Mouse (Mus musculus): ENCODE measurements around the gene Rnf40. TPM values are rescaled to one million over a fixed set of nuclear protein-coding genes. Genes with fewer than 3 reads are reported as not detected.
A peak's percentile ranks its signal among the peaks of the same experiment; 100 is the strongest.
"Not testable (repeated sequence)": the region's sequence is repeated elsewhere in the genome, so short reads cannot be mapped to it uniquely, and the experiment has no call there.

The Rnf40 gene
- polyA plus RNA-seq, 1 experiment from 2014 or later, result 67.3 TPM

GRCm38 (mm10) chr7:127631416-127631815 lies 42.8 kb downstream of the Rnf40 start:
- no peaks in the 10 kb centered on the region for H3K9me3 ChIP-seq (replicated peaks)
- H3K27me3 ChIP-seq, result no peaks in the 10 kb centered on the region
- WGBS, result 75% methylated on average over 4 of the region's 4 CpGs
- no peak overlapping the region for H3K4me3 ChIP-seq
- no peaks in the 10 kb centered on the region; the same call in 1 of the 2 replicates for H3K4me1 ChIP-seq
- no peaks in the 10 kb centered on the region for H3K36me3 ChIP-seq
- no peak overlapping the region for H3K27ac ChIP-seq
- no peak for ATAC-seq (ENCODE audit: low FRiP score)
- no peak overlapping the region for H3K4me2 ChIP-seq (replicated peaks)
- no peak overlapping the region for H3K9ac ChIP-seq

GRCm38 (mm10) chr7:127636963-127637362 lies 48.4 kb downstream of the Rnf40 start:
- peak; percentile 50; the same call in 1 of the 2 replicates for ATAC-seq (ENCODE audit: low FRiP score)
- peak overlapping the region; percentile 58 for H3K4me3 ChIP-seq
- H3K9me3 ChIP-seq (replicated peaks), result no peaks in the 10 kb centered on the region
- no peaks in the 10 kb centered on the region for H3K27me3 ChIP-seq
- H3K4me1 ChIP-seq, result peaks cover 6% of the 10 kb centered on the region
- H3K4me2 ChIP-seq (replicated peaks), result peak overlapping the region; percentile 75
- under 1% methylated on average over 27 of the region's 27 CpGs for WGBS
- no peak overlapping the region for H3K27ac ChIP-seq
- no peaks in the 10 kb centered on the region for H3K36me3 ChIP-seq
- peak overlapping the region; percentile 74 for H3K9ac ChIP-seq

- H3K27ac ChIP-seq, result no peak overlapping the region
- no peak overlapping the region for H3K4me3 ChIP-seq
- WGBS, result 54% methylated on average over 4 of the region's 4 CpGs
- ATAC-seq (ENCODE audit: low FRiP score), result no peak
- no peaks in the 10 kb centered on the region for H3K27me3 ChIP-seq
- peaks cover 6% of the 10 kb centered on the region for H3K4me1 ChIP-seq
- no peak overlapping the region for H3K9ac ChIP-seq
- no peak overlapping the region for H3K4me2 ChIP-seq (replicated peaks)
- no peaks in the 10 kb centered on the region for H3K9me3 ChIP-seq (replicated peaks)
- no peaks in the 10 kb centered on the region for H3K36me3 ChIP-seq
These were observed 52.7 kb downstream of the Rnf40 start for GRCm38 (mm10) chr7:127641260-127641659.

GRCm38 (mm10) chr7:127642254-127642653 lies 53.7 kb downstream of the Rnf40 start:
- H3K4me1 ChIP-seq, result peaks cover 4% of the 10 kb centered on the region; the same call in 1 of the 2 replicates
- no peaks in the 10 kb centered on the region for H3K27me3 ChIP-seq
- no peak overlapping the region for H3K4me2 ChIP-seq (replicated peaks)
- no peak overlapping the region for H3K27ac ChIP-seq
- H3K9me3 ChIP-seq (replicated peaks), result no peaks in the 10 kb centered on the region
- ATAC-seq (ENCODE audit: low FRiP score), result no peak
- no peak overlapping the region for H3K9ac ChIP-seq
- 77% methylated on average over 4 of the region's 4 CpGs for WGBS
- no peaks in the 10 kb centered on the region for H3K36me3 ChIP-seq
- no peak overlapping the region for H3K4me3 ChIP-seq

- WGBS, result 91% methylated on average over 4 of the region's 4 CpGs
- no peaks in the 10 kb centered on the region for H3K4me1 ChIP-seq
- no peak overlapping the region for H3K27ac ChIP-seq
- no peaks in the 10 kb centered on the region for H3K9me3 ChIP-seq (replicated peaks)
- H3K9ac ChIP-seq, result no peak overlapping the region
- H3K4me2 ChIP-seq (replicated peaks), result no peak overlapping the region
- H3K27me3 ChIP-seq, result no peaks in the 10 kb centered on the region
- no peaks in the 10 kb centered on the region for H3K36me3 ChIP-seq
- ATAC-seq (ENCODE audit: low FRiP score), result no peak
- no peak overlapping the region for H3K4me3 ChIP-seq
These were observed 57.8 kb downstream of the Rnf40 start for GRCm38 (mm10) chr7:127646363-127646762.

GRCm38 (mm10) chr7:127647576-127647975 lies 59.0 kb downstream of the Rnf40 start:
- H3K9me3 ChIP-seq (replicated peaks); H3K4me1 ChIP-seq; H3K4me2 ChIP-seq (replicated peaks); H3K27ac ChIP-seq; H3K36me3 ChIP-seq; H3K4me3 ChIP-seq; H3K27me3 ChIP-seq; H3K9ac ChIP-seq; ATAC-seq (ENCODE audit: low FRiP score): not testable (repeated sequence)
- 90% methylated on average over 7 of the region's 7 CpGs for WGBS

GRCm38 (mm10) chr7:127648516-127649201 lies 60.1 kb downstream of the Rnf40 start:
- 78% methylated on average over 4 of the region's 4 CpGs for WGBS

GRCm38 (mm10) chr7:127649206-127649605 lies 60.6 kb downstream of the Rnf40 start:
- no peaks in the 10 kb centered on the region for H3K4me1 ChIP-seq
- WGBS, result 87% methylated on average over 6 of the region's 6 CpGs
- H3K9me3 ChIP-seq (replicated peaks), result no peaks in the 10 kb centered on the region
- H3K27me3 ChIP-seq, result no peaks in the 10 kb centered on the region
- no peak overlapping the region for H3K4me3 ChIP-seq
- no peak for ATAC-seq (ENCODE audit: low FRiP score)
- no peak overlapping the region for H3K9ac ChIP-seq
- no peak overlapping the region for H3K27ac ChIP-seq
- H3K4me2 ChIP-seq (replicated peaks), result no peak overlapping the region
- no peaks in the 10 kb centered on the region for H3K36me3 ChIP-seq

More at GRCm38 (mm10) chr7:127648516-127649201, 60.1 kb downstream of the Rnf40 start:
- no peak overlapping the region for H3K4me3 ChIP-seq
- ATAC-seq (ENCODE audit: low FRiP score), result no peak
- H3K4me1 ChIP-seq, result no peaks in the 10 kb centered on the region
- no peaks in the 10 kb centered on the region for H3K36me3 ChIP-seq
- no peaks in the 10 kb centered on the region for H3K9me3 ChIP-seq (replicated peaks)
- H3K4me2 ChIP-seq (replicated peaks), result no peak overlapping the region
- no peak overlapping the region for H3K9ac ChIP-seq
- no peak overlapping the region for H3K27ac ChIP-seq
- H3K27me3 ChIP-seq, result no peaks in the 10 kb centered on the region

- ATAC-seq (ENCODE audit: low FRiP score), result no peak
- no peaks in the 10 kb centered on the region for H3K27me3 ChIP-seq
- no peak overlapping the region for H3K27ac ChIP-seq
- 83% methylated on average over 2 of the region's 3 CpGs for WGBS
- no peaks in the 10 kb centered on the region for H3K36me3 ChIP-seq
- H3K4me3 ChIP-seq, result no peak overlapping the region
- no peaks in the 10 kb centered on the region for H3K4me1 ChIP-seq
- no peak overlapping the region for H3K9ac ChIP-seq
- H3K4me2 ChIP-seq (replicated peaks), result peak overlapping the region; percentile 19; the same call in 1 of the 2 replicates
- no peaks in the 10 kb centered on the region for H3K9me3 ChIP-seq (replicated peaks)
These were observed 63.1 kb downstream of the Rnf40 start for GRCm38 (mm10) chr7:127651624-127652023.

- Histone ChIP-seq H3K4me2 (replicated peaks) (peak overlapping the region; percentile 19; the same call in 1 of the 2 replicates), H3K4me3 (no peak overlapping the region; the same call in 1 of the 2 replicates), H3K27ac (no peak overlapping the region), H3K4me1 (no peaks in the 10 kb centered on the region), H3K36me3 (no peaks in the 10 kb centered on the region), H3K27me3 (no peaks in the 10 kb centered on the region), H3K9ac (peak overlapping the region; percentile 32; the same call in 1 of the 2 replicates), H3K9me3 (replicated peaks) (no peaks in the 10 kb centered on the region)
- ATAC-seq (ENCODE audit: low FRiP score), result no peak
- WGBS, result 14% methylated on average over 18 of the region's 18 CpGs
These were observed 63.5 kb downstream of the Rnf40 start for GRCm38 (mm10) chr7:127652050-127652449.

- Histone ChIP-seq H3K9me3 (replicated peaks) (no peaks in the 10 kb centered on the region), H3K4me1 (no peaks in the 10 kb centered on the region), H3K36me3 (no peaks in the 10 kb centered on the region), H3K4me3 (no peak overlapping the region), H3K4me2 (replicated peaks) (no peak overlapping the region), H3K27ac (no peak overlapping the region), H3K9ac (no peak overlapping the region), H3K27me3 (no peaks in the 10 kb centered on the region)
- ATAC-seq (ENCODE audit: low FRiP score), result no peak
- WGBS, result 81% methylated on average over 10 of the region's 10 CpGs
These were observed 65.8 kb downstream of the Rnf40 start for GRCm38 (mm10) chr7:127654318-127654717.

All from hindbrain, embryonic 12.5 days (tissue).